Mouse (Mus musculus): Measurements from ENCODE around the gene Nyap2.

GRCm38 (mm10) chr1:81119732-81120131, 43.0 kb downstream of the Nyap2 start:
- TF ChIP-seq CTCF (conservative IDR thresholded peaks at IDR 0.05; ENCODE audit: low read length), result no peak
- TF ChIP-seq NANOG (IDR thresholded peaks at IDR 0.05; ENCODE audit: borderline replicate concordance, low read length), result no peak
- no peak for TF ChIP-seq POU5F1 (IDR thresholded peaks at IDR 0.05; ENCODE audit: borderline replicate concordance, low read length)

All from E14TG2a.4 (cell line).